Mouse (Mus musculus) neutrophil, adult 5-6 weeks (primary cell): Measurements from ENCODE around the gene Uso1. TPM values are rescaled to one million over a fixed set of nuclear protein-coding genes. Genes with fewer than 3 reads are reported as not detected.

Experiments
- ATAC-seq: fragments of 151-379, 151-347 bp; 2 replicates; pipeline ENCODE4 v1.8.0; 2017; ENCODE audit warnings: mild to moderate bottlenecking, moderate TSS enrichment; ENCODE audit not compliant: insufficient number of reproducible peaks, poor library complexity, low FRiP score, severe bottlenecking; ENCODE audit errors: extremely low read depth
- total RNA-seq: library from RNA; stranded (forward); fragments of 200-1000 nt; gene quantifications from 2 replicates; pipeline ENCODE4 v1.2.3, GENCODE M21; 2017

Gene Uso1
- total RNA-seq: 29.8 and 30.3 TPM in 2 replicates

DNA sequence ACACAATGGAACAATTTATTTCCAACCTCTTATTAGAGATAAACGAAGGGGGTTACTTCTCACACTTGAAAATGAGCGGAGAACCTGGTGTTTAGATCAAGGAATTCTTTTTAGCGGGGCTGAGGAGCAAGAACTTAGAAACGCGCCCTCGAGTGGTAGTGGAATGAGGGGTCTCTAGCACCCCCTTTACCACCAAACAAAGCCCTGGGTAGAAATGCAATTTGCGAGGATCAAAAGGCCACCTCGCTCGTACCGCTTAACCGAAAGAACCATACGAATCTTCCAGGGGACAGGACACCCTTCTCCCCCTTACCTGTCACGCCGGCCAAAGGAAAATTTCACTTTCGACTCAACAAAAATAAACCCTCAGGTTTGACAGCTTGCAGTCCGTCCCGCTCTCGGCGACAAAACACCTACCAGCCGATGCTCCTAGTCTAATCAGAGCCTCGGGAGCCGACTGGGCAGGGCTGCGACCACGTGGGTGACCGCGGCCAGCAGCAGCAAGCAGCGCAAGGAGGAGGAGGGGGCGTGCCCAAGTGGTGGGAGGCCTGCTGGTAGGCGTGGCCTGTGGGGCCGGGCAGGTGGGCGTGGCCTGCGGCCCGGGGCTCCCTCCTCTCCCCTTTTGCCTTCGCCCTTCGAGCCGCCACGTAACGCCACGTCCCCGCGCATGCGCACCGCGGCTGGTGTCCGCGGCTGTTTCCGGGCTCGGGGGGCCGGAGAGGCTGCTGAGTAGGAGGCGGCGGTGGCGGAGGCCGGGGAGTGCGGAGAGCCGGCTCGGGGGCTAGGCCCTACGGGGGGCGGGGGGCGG, at the start of gene Uso1:
Gene Uso1, plus strand, starts transcription at position 700 of the 808 bp plus-strand sequence.
- peak; percentile 96 for ATAC-seq

DNA sequence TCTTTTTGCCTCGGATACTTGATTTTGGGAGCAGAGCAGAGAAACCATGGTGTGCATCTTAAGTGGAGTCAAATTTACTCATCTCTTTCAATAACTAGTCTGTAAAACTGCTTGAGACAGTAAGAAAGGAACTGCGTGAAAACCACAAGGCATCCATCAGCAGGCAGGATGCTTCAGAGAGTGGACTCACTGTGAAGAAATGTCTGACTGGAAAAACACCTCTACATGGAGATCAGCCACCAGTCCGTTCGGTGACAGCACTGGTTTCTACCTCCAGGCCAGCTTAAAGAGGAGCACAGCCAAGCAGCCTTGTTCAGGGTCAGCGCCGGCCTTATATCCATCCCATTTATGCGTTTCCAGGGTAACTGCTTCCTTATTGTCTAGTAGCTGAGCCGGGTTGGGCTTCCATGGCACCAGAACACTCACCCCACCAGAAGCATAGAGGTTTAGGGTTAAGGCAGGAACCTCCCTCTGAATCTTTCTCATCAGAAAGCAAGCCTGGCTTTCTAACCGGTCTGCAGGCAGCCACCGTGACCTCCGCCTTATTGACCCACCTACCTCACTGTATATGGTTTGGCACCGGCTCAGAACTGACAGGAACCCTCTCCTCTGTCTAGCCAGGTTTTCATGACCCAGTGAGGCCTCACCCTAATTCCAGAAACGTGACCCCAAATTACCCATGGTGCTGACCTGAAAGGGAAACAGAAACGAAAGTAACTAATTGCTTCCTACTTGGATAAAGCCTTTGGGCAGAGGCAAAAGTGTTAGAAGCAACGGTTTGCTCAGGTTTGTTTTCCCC, 44.3 kb upstream of the Uso1 start:
- peak; percentile 40; the same call in 1 of the 2 replicates for ATAC-seq

DNA sequence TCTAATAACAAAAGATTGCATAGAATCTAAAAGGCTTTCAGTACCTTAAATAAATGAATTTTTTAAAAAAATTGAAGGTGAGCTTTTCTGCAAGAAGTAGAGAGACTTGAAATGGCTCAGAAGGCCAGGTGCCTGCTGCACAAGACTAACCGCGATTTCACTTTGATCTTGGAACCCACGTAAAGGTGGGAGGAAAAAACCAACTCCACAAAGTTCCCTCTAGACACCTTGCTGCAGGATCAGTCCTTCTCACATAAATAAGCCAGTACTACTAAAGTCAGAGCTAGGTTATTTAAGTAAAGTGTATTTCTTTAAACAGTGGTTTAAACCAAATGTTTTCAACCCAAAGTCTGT, 43.7 kb upstream of the Uso1 start:
- ATAC-seq: no peak

DNA sequence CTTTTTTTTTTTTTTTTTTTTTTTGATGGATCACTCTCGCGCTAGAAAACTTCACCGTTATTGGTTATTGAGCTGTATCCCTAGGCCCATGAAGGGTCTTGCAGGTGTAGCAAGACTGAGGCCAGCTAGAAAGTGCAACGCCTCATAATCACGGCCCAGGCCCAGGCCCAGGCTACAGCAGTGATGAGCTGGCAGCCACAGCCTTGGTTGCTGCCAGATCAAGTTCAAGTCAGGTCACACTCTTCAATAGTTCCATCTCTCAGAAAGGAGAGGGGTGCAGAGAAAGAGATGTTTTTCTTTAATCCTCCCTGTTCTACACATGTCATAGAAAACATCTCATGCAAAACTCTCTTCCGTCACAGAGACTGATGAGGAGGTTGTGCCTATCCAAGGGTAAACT, 41.0 kb upstream of the Uso1 start:
- ATAC-seq: no peak

DNA sequence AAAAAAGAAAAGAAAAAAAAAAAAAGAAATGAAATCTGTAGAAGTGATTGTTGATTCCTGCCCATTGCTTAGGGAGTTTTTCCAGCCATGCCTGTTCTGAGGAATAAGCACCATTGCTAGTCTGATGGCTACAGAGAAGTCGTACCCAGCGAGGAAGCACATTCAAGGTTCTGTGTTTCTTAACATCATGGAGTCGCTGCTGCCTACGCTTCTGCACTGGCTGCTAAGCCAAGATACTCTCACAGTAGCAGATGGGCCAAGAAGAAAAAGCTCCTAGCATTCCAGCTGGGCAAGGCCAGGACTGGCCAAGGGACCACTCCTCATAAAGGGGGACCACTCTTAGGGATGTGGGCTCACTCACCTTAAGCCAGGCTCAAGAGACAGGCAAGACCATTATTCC, 40.0 kb upstream of the Uso1 start:
- ATAC-seq: no peak

DNA sequence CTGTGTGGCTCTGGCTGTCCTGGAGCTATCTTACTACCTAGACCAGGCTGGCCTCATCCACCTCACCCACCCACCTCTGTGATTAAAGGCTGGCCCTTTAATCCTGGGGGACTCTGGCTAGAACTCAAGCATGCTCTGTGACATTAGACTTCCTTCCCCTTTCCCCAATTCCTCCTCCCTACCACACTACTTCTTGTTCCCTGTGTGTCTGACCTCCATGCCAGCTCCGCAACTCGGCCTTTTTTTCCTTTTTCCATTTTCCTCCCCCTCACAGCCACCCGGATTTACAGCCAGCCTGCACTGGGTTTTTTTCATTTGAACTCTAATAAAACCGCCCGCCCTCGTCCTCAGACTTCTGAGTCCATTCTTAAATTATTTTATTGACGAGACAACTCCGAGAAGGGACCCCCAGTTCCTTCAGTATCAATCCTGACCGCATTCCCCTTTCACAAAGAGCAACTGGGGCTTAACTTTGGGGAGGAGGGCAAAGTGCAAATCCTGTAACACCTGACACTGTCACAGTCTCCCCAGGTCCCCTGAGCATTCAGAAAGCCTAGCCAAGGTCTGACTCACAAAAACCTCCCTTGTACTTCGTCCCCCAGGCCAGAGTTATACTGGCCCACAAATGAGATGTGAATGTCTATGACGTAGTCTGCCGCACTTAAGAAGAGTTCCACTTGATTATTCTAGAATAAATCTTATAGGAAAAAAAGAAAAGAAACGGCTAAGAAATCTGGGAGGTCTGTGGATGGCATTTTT, 39.2 kb upstream of the Uso1 start:
- no peak for ATAC-seq

DNA sequence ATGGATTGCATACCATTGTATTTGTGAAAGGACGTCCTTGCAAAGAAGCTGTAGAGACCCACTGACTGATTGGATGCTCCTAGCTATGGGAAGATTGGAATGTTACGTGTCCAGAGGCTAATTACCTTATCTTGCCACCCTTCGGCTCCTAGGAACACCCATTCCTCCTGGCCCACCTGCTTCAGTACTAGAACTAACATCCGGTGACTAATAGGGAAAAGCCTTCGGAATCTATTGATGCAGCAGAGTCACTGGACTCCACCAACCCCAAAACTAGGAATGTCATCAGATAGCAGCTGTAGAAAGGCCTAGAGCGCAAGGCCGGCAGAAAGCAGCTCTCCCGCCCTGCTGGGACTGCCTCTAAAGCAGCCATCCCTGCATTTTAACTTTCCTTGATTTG, 36.1 kb upstream of the Uso1 start:
- ATAC-seq: no peak

DNA sequence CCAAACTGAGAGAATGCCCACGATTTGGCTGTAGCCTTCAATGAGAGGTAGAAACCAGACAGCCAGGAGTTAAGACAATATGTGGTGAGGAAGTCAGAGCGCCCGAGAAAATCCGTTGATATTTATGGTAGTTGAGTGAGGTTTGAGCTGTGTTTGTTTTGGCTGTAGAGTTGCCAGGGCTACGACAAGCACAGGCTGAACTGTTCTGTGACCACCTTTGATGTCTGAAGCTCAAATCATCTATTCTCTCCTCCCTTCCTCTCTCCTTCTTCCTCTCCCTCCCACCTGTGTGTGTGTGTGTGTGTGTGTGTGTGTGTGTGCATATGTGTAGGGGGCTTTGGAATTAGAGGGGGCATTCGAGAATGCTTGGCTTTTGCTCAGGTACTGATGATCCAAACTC, 34.7 kb upstream of the Uso1 start:
- ATAC-seq: peak; percentile 46; the same call in 1 of the 2 replicates

DNA sequence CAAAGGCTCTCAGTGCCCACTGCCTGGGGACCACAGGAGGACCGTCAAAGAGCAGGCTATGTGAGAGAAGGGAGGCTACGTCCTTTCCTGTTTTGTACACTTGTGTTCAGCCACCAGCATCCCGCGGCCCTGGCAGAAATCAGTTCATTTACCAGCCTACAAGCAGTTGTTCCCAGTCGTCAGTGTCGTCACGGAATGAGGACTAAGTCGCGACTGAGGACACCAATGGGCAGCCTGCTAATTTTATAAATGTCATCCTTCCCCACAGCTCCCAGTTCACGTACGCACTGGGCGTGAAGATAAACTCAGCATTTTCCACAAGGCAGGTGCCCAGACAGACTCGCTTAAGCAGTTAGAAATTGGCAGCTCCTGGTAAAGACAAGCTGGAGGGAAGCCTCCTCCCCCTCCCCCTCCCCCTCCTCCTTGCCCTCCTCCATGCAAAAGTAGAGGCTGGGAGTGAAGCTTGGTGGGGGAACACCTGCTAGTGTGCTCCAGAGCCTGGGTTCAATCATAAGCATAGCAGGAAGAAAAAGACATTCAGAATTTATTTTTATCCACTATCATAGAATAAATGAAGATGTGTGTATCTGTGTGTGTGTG, 33.8 kb upstream of the Uso1 start:
- ATAC-seq: no peak

DNA sequence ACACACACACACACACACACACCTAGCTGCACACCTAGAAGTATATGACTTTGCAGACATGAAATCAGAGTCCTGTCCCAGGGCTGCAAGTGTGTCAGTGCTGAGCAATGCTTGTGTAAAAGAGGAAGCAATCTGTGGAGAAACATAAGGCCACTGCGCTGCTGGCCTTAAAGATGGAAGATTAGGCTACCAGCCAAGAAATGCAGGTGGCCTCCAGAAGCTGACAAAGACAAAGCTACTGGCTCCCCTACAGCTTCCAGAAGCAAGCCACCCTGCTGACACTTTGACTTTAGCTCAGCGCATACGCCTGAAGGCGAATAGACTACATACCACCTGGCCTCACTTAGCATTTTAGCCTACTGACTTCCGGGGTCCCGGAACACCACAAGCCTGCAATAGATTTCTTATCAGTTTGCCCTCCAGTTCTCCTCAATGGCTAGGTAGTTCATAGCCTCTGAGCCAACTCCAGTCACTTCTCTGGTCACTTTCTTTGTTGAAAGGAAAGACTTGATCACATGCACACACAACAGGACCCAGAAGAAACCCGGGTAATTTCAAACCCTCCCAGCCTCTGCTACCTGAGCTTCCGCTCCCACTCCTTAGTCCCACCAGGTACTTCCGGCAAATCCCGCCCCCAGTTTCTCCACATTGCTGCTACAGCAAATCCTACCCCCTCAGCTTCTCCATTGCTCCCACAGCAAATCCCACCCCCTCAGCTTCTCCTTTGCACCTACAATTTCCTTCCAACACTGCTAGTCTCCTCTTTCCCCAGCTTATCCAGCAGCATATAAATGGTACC, 31.2 kb upstream of the Uso1 start:
- peak; percentile 76 for ATAC-seq

DNA sequence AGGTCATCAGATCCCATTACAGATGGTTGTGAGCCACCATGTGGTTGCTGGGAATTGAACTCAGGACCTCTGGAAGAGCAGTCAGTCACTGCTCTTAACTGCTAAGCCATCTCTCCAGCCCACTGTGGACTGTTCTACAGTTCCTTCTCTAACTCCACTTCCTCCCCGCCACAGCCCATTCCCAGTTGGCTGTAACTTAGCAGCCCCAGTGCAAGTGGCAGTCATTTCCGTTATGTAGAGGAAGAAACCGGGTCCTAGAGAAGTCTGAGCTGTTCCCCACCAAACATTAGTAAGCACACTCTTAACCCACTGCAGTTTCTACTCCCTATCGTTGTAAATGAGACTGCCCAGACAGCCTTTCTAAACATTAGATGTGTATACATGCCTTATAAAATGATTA, 30.5 kb upstream of the Uso1 start:
- ATAC-seq: no peak

DNA sequence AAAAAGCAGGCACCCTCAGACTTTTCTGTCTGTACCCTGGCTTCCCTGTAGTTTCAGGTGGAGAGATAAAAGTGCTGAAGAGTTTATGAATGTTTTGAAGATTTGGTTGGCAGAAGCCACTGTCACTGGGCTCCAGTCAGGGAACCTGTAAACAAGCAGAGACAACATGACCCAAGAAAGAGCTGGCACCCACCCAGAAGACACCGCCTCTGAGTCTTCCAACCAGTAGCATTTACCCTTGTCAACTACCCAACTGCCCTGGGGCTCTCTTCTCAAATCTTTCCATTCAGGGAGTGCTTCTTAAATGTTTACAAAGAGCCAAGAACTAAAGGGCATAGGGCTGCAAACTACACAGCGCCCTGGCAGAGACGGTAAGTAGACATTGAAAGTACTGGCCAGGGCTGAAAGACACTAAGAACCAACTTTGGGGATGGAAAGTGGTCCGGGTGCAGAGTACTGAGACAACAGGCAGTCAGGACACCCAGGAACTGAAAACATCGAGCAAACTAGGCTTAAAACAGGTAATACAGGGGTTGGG, 26.9 kb upstream of the Uso1 start:
- no peak for ATAC-seq

DNA sequence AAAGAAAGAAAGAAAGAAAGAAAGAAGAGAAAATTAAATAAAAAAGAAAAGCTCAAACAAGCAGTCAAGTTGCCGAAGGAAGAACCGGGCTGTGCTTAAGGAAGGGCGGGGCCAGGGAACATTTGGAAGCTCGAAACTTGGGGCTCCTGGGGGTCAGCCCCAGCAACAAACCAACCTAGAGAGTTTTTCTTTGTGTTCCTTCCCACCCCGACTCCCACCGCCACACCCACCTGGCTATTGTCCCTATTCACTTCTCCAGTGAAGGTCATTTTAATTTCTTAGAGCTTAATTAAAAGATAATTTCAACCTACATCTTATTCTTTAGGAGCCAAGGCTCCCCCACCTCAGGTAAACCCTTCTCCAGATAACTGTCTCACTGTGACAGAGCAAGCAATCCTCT, 25.6 kb upstream of the Uso1 start:
- ATAC-seq: no peak

DNA sequence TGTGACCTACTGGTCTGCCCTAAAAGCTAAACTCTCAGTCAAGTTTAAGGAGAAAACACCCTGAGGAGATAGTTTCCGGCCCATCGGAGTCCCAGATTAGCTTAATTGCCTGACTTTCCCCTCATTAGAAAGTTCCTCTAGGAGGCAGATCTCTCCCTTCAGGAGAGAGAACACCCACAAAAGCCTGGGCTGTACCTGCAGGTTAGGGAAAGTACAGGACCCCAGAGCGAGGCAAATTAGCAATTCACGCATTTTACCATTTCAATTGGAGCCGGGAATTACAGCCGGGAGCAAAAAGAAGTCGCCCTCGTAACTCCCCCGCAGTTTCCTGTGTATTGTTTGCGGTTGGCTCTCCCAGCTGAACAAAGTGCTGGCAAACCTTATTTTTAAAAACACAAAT, 25.2 kb upstream of the Uso1 start:
- no peak for ATAC-seq

DNA sequence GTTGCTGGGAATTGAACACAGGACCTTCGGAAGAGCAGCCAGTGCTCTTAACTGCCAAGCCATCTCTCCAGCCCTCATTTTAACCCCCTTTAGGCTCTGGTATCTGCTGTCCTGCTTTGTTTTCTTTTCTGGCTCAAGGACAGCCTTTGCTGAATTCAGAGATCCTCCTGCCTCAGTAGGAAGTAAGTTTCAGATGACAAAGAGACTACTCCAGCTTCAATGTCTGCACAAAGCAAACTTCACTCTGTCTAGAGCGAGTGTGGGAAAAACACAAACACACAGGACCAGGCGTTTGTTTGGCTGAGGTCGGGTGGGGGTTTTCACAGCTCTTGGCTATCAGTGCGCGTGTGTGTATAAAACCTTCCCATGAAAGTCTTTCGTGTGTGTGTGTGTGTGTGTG, 24.3 kb upstream of the Uso1 start:
- ATAC-seq: no peak

DNA sequence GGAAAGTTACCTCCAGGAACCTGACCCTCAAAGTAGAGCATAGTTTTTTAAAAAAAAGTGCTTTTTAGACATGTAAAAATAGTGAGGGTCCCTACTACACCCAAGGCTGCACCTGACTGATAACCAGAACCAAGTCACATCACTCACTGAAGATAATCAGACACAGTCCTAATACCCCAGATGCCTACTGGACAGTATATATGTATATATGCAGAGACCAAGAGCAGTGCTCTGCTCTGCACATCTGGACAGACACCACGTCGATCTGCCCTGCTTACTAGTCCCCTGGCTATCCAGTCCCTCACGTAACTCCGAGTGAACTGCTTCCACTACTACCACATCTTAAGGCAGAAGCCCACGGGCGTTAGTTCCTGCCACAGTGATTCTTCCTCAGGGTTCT, 23.5 kb upstream of the Uso1 start:
- ATAC-seq: no peak

DNA sequence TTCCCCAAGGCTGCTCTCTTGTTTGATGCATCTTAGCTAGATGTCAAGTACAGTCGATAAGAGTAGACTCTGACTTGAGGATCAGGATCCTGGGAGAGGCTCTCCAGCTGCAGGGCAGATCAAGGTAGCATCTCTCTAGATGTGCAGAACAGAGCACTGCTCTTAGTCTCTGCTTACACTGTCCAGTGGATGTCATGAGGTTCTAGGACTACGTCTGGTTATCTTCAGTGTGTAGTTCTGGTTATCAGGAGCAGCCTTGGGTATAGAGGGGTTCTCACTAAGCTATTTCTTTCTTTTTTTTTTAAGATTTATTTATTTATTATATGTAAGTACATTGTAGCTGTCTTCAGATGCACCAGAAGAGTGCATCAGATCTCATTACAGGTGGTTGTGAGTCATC, 22.8 kb upstream of the Uso1 start:
- no peak for ATAC-seq

DNA sequence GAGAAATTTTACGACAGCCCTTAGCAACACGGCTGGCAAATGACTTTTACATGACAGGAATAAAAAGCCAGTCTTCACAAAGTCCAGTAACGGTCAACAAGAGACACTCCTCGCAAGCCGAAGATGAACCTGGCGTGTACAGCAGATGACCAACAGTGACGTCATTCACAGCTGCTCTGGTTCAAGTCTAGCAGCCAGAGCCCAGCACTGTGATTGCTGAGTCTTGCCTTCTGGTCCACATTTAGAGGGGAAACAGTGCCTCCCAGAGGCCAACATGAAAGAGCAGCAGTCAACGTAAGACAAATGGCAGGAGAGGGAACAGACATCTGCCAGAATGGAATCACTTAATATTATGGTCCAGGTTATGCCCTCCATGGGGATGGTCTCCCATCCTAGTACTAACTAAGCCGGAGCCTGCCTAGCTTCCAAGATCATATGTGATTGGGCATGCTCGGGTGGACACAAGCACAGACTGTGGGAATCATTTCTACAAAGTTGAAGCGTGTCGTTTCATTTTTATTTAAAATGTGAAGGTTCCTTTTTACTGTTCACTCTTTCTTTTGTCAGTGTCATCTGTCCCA, 19.8 kb upstream of the Uso1 start:
- peak; percentile 98 for ATAC-seq
